Mouse (Mus musculus) layer of hippocampus, adult 9-11 months (tissue): ENCODE measurements around the gene Ttc36.
A peak's percentile ranks its signal among the peaks of the same experiment; 100 is the strongest.
"Not testable (repeated sequence)": the region's sequence is repeated elsewhere in the genome, so short reads cannot be mapped to it uniquely, and the experiment has no call there.

Experiments
- DNase-seq: peaks from one replicate; pipeline ENCODE4 v3.0.0; 2022

Ttc36 gene

DNA sequence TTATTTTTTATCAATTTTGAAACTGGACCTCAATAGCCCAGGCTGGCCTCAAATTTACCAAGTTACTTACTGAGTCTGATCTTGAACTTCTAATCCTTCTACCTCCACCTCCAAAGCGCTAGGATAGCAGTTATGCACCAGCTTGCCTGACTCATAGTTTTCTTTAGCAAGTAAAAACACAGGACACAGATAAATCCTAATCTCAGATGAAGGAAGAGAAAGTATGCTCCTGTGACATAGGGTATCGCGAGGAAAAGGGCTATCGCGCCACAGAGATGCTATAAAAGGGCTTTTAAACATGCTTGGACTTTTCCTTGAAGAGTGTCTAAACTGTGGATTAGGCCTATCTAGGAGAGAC is 30.5 kb downstream of the Ttc36 start:
- DNase-seq: no peak

GRCm38 (mm10) chr9:44771376-44771775 is 31.5 kb downstream of the Ttc36 start:
- DNase-seq: no peak

DNA sequence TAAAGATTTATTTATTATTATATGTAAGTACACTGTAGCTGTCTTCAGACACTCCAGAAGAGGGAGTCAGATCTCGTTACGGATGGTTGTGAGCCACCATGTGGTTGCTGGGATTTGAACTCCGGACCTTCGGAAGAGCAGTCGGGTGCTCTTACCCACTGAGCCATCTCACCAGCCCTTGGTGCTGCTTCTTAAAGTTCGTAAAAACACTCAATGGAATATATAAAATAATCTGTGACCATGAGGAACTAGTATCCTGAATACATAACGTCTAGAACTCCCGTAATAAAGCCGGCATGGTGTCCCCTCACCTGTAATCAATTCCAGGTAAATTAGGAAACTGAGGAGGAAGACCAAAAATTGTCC is 34.9 kb downstream of the Ttc36 start:
- DNase-seq: not testable (repeated sequence)

DNA sequence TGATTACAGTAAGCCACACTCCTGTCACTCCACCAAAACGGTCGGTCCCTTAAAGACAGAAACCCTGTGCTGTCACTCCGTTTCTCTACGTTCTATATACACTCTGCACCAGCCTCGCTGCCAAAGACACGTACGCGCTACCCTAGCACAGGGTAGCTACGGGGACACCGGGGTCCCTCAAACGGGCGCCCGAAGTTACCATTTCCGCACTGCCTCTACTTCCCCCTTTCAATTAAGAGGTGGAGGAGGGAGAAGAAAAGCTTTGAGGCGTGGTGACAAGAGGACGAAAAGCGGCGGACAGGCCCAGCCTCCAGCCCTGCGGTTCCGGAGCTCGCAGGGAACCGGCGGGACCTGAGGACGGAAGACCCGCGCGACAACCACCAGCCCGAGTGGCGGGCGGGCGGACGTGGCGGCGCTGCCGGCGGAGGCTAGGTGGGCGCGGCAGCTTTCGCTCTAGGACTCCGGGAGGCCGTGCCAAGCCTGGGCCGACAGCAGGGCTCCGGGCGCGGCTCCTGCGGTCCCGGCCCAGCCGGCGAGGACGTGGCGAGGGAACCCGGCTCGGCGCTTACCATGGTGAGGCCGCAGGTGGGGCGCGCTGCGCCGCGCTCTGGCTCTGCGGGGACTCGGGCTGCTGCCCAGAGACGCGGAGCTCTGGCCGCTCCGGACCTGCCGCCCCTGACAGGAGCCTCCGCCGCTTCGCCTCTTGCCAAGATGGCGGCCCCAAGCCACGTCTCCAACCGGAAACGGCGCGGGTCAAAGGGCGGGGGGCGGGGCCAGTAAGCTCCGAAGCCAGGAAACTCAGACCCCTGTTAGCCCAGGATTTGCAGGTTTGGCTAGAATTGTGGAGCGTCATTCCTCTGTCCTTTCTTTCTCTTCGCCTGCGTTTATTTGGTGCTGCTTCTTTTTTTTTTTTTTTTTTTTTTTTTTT is 35.5 kb downstream of the Ttc36 start, which contains the start of the genes Arcn1 and Ift46:
TSS of gene Arcn1 (minus strand) at position 745 of the 928 bp plus-strand sequence.
TSS of gene Ift46 (plus strand) at position 808 of the 928 bp plus-strand sequence.
- DNase-seq: peak; percentile 80

DNA sequence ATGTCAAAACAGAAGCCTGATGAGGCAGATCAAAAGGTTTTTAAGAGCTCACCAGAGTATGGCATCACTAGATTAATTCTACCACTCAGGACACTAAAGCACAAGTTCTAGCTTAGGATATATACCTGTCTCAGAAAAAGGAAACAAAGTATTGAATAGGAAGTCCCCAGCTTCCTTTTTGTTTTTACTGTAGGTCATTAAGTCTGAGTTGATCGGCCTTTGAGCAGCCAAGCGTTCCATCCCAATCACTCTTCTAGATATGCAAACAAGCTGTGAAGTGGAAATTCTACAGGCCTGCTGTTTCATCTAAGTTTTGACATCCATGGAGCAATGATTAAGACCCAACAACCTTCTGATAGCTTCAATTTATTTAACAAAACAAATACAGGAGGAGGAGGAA is 42.0 kb downstream of the Ttc36 start:
- DNase-seq: no peak
